Mouse (Mus musculus) hindlimb bud, embryonic 11.5 days (tissue): ENCODE data around the gene Rgs16.

Experiments
- DNase-seq: peaks from one replicate; pipeline ENCODE4 v3.0.0-alpha.2; 2012; ENCODE audit warnings: low read depth, low spot score; ENCODE audit errors: extremely low spot score

Gene Rgs16

DNA sequence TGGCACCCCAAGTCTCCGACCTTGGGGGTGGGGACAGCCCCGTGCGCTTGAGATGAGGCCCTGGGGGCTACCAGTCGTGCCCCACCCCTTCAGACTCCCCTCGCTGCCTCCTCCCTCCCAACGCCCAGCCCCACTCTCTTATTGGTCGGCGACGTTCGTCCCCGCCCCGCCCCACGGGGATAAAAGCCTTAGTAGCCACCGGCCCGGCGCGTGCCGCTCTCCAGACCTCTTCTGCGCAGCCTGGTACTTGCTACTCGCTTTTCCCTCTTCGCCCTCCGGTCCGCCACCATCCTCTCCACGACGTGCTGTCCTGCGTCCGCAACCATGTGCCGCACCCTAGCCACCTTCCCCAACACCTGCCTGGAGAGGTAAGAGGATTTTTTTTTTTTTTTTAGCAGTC is at the start of gene Rgs16:
TSS of gene Rgs16 (plus strand) at position 205 of the 400 bp plus-strand sequence.
- DNase-seq, result no peak

GRCm38 (mm10) chr1:153692526-153692925 is 47.6 kb upstream of the Rgs16 start:
- DNase-seq, result no peak

DNA sequence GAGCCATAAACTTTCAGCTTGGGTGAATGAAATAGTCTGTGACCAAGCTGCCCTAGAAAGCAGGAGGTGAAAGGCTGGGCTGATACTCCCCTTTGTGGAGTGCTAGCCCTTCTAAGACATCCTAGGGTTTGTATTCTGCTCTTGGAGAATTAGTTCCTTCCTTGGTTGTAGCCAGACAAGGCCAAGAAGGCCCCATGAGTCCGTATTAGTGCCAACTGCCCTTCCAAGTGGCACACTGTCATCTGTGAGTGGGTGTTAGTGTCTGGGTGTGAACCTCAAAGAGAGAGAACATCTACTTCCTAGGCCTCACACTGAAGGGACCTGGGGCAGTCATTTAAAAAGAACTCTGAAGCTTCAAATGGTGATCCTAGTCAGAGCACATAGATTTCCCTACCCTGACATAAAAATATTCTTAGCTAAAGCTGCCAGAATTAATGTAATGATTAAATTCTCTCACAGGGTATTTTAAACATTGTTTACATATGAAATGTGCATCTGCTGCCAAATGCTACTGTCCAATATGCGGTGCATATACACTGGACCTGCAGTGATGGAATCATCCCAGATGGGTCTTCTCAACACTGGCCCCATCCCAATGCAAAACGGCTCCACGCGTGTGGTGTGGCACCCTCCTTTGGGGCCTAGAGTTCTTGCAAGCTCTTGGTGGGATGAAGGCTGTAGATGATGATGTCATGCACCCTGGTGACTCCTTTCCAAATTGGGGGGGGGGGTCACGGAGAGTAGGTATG is 45.6 kb upstream of the Rgs16 start:
- no peak for DNase-seq

DNA sequence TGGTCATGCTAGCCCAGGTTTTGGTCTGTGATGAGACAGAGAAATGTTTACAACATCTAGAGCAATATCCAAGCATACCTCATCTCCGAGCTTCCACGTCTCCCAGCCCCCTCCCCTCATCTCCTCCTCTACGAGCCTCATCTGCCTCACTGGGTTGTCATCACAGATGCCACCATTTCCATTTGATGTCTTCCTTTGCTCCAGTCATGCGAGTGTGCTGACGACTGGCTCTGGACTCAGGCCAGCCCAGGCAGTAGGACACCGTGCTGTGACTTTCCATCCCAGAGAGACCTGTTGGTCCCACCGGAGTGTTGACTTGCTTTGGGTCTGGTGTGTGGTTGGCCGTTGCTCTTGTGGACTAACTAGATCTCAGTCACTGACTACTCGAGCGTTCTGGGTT is 44.8 kb upstream of the Rgs16 start:
- DNase-seq, result no peak

DNA sequence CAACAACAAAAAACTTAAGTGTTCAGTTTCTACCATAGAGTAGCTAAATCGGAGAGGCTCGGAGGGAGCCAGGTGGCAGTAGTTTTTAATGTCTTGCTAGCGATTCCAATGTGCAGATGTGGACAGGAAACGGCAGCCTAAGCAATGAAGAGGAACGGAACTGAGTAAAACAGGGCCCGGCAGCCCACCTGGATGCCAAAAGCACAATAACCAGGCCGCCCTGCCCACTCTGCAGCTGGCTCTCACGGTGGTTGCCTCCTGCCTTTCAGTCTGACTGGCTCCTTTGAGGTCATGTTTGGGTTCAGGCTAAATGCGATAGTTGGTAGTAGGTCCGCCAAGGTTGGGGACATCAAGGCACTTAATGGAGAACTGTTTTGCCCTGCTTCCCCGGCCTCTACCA is 44.1 kb upstream of the Rgs16 start:
- no peak for DNase-seq

DNA sequence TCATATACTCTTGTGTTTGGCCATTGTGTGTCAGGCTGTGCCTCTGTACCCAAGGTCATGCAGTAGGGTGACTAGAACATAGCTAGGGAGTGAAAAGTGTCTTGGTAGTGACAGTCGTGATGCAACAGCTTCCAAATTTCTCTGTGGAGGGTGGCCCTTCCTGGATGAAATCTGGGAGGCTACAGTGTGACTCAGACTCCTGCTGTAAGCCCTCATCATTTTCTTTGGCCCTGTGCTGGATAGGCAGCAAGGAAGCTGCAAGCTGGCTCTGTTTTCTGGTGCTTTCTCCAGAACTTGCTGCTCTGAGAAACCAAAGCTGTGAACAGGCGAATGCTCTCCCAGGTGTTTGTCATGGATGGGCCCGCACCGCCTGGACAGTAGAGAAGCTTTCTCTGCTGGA is 43.6 kb upstream of the Rgs16 start:
- no peak for DNase-seq

- no peak for DNase-seq
Measured at GRCm38 (mm10) chr1:153697581-153698251, 42.4 kb upstream of the Rgs16 start.

GRCm38 (mm10) chr1:153698311-153699084 is 41.7 kb upstream of the Rgs16 start:
- DNase-seq, result no peak

- DNase-seq, result no peak
Measured at GRCm38 (mm10) chr1:153700448-153701063, 39.6 kb upstream of the Rgs16 start.

GRCm38 (mm10) chr1:153701461-153701860 is 38.7 kb upstream of the Rgs16 start:
- DNase-seq, result no peak

DNA sequence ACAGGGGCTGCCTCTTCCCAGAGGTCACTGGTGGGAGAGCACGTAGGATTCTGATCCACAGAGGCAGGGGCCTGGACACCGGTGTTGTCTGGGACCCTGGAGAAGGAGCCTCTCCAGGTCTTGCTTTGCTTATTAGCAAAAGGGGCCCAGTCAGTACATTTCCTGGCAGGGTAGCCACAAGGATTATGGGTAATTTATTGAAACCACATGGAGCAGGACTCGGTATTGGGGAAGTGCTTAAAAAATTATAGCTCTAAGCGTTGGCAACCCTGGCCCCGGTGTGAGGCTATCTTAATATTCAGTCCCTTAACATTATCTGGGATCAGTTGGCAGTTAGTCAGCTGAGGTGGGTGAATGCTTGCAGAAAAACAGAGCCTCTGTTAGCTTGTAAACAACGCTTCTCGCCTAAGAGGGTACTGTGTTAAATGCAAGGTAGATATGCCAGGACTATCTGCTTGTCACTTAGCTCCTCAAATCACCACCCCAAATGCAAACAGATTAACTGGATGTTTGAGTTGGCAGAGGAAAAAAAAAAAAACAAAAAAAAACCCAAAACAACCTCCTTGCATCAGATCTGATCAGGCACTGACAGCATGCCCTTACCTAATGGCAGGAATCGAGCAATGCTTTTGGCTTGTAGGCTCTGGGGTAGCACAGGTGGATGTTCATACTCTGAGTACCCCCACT is 37.8 kb upstream of the Rgs16 start:
- DNase-seq, result no peak

- no peak for DNase-seq
Measured at GRCm38 (mm10) chr1:153702853-153703410, 37.2 kb upstream of the Rgs16 start.

GRCm38 (mm10) chr1:153703445-153703991 is 36.6 kb upstream of the Rgs16 start:
- no peak for DNase-seq

DNA sequence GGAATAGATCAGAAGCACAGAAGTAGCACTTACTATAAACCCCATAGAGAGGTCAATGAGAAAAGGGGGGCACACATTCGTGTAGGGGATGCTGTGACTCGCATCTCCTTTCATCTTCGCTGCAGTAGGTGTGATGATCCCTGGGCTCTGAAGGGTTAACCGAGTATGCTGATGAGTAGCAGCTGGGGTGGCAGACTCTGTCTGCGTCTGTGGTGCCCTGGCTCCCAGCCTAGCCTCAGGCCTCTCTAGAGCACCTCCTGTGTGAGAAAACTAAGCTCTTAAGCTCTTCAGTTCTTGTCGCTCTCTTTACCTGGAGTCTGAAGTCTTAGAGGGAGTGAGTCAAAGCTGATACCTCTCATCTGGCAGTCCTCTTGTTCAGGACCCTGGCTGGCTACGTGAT is 36.0 kb upstream of the Rgs16 start:
- DNase-seq, result no peak

DNA sequence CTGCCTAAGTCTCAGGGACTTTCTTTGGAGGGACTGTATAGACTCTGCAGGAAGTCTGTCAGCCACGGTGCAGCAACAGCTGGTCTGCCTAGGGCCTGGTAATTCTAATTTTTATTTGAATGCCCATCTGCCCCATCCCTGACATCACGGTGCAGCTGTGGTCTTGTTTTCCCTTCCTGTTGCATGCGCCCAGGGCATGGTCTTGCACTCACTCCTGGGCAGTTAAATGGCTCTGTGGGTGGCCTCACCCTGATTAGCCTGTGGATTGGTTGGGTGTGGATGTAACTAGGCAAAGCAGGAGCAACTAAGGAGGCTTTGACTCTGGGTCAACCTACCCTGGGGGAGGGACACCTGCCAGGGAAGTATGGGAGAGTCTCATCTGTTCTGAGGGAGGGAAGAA is 35.2 kb upstream of the Rgs16 start:
- no peak for DNase-seq

- no peak for DNase-seq
Measured at GRCm38 (mm10) chr1:153708626-153709025, 31.5 kb upstream of the Rgs16 start.

DNA sequence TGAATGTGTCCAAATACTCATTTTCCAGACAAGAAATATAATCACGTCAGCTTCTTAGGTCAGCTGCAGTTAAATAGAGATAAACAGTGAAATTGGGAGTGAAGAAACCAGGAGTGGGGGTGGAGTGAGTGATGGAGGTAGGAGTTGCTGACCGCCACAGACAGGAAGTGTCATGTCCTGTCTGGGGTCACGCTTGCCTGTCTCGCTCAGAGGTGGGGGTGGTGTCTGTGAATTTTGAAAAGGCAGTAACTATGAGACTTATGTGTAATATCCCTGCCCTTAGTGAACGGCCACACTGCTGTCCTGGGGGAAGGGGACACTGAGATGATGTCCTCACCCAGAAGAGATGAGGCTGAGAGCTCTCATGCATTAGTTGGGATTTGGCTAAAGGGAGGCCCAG is 30.7 kb upstream of the Rgs16 start:
- no peak for DNase-seq

DNA sequence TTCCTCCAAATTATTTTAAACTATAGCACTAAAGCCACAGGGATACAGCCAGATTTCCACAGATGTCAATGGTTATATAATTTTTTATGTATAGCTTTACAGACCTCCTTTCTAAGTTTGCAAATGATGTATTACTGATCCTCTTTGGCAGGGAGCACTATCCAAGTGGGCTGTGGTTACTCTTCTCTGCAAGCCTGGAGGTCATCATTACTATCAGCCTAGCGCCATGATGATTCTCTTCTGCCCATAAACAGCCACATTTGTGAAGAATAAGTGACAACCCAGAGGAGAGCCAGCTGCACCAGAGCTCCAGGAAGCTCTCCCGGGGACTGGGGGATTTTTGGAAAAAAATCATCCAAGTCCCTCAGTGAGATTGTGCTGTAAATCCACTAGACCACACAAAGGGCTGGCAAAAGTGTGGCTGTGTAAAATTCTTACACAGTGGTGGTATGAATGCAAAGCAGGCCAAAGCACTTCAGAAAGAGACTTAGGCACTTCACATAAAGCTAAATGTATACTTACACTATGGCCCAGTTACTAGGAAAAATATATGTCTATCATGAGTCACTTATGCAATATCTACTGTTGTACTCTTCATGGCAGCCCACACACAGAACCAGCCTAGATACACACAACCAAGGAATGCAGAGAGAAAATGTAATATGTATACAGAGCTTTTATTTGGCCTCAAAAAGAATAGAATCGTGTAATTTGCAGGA is 28.4 kb upstream of the Rgs16 start:
- DNase-seq, result no peak

DNA sequence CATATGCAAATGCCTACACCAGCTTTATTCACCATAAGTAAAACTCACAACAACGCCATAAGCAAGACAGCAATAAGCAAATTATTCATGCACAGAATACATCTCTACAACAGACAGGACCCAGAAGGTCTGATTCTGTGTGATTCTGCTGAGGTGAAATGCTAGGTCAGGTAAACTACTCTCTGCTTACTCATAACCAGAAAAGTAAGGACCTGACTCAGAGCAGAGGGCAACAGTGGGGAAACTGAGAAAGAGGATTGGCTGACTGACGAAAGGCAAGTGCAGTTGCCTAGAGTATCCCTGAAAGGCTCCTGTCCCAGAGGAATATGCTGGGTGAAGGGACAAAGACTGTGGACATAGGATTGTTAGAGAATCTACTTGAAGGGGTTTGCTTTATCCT is 27.5 kb upstream of the Rgs16 start:
- DNase-seq, result no peak

DNA sequence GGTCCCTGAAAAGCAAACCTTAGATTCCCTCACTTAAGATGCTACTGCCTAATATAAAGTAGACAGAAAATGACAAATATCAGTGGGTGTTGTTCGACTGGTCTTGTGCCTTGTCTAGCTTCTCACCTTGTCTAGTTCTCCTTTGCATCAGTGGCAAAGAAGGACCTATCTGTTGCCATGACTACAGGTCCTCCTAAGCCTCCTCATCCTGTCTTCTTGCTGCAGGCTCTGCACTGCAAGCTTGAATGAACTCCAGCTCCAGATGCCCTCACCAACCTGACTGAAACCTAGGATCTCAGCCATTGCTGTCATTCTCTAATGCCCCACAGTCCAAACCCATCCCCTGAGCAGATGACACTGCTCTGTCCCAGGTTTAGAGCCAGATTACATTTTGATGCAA is 22.2 kb upstream of the Rgs16 start:
- no peak for DNase-seq
